Mouse (Mus musculus) spleen, postnatal 10 days (tissue): Measurements from ENCODE around the gene Adtrp.

Experiments used
- DNase-seq, 2 experiments: peaks; one replicate each; pipeline ENCODE4 v3.0.0; 2021 to 2022; ENCODE audit warnings: low spot score in 2 of 2

Gene Adtrp

GRCm38 (mm10) chr13:41779603-41780180, 67.8 kb downstream of the Adtrp start:
- DNase-seq, result no peak

GRCm38 (mm10) chr13:41773812-41774376, 73.6 kb downstream of the Adtrp start:
- DNase-seq, result no peak

DNA sequence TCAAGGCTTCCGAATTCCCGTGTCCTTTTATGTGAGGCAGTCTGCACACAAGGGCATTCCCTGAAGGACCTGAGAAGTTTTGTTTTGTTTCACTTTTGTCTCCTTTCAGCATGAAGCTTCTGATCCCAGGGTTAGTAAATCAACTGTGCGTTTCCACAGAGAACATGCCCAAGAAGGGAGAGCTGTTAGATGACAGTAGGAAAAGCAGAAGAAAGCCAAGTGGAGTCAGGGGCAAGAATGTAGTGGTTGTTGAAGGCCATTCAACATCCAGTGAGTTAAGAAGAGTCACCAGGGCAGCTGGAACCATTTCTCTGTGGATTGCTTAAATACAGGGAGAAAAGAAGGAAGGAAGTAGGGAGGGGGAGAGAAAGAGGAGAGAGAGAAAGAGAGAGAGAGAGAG, 76.4 kb downstream of the Adtrp start:
- DNase-seq, result no peak

- DNase-seq, result no peak
These were observed 79.5 kb downstream of the Adtrp start for GRCm38 (mm10) chr13:41767941-41768340.

GRCm38 (mm10) chr13:41761986-41762385, 85.5 kb downstream of the Adtrp start:
- DNase-seq, result no peak

- DNase-seq, result no peak
These were observed 87.0 kb downstream of the Adtrp start for GRCm38 (mm10) chr13:41760484-41760883.

GRCm38 (mm10) chr13:41758550-41759465, 88.7 kb downstream of the Adtrp start:
- DNase-seq, result no peak

DNA sequence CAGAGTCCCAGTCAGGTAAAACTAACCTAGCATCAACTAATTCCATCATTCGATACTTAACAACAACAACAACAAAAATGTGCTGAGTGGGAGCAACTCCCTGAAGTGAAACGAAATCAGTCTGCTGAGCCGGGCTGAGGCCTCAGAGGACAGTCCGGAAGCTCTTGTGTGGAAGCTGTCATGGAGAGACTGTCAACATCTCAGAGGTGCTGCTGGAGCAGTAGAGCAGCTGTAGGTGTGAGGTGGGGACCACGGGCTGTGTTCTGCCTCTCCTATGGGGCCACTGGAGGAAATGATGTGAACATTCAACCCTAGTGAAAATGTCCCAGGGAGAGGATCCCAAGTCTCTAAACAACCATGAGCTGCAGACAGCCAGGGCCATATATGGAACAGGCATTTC, 94.4 kb downstream of the Adtrp start:
- DNase-seq, result no peak

GRCm38 (mm10) chr13:41750481-41750880, 97.0 kb downstream of the Adtrp start:
- no peak for DNase-seq

DNA sequence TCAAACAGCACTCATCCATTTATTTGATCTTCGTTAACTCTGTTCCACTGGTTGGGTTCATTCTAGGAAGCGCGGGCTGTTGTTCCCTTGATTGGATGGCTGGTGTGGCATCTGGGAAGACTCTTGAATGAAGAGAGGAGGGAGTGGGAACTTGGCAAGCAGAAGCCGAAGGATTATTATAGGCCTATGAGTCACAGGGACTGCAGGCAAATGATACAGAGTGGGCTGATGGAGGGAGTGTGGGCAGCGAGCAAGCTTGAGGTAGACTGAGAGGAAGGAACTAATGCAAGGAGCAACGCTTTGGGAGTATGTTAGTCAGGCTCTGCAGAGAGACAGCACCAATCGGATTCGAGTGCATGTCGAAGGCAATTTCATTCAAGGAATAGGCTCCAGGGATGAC, 98.6 kb downstream of the Adtrp start:
- no peak for DNase-seq

GRCm38 (mm10) chr13:41747691-41748090, 99.8 kb downstream of the Adtrp start:
- no peak for DNase-seq

- no peak for DNase-seq
These were observed 100.4 kb downstream of the Adtrp start for GRCm38 (mm10) chr13:41746971-41747615.

DNA sequence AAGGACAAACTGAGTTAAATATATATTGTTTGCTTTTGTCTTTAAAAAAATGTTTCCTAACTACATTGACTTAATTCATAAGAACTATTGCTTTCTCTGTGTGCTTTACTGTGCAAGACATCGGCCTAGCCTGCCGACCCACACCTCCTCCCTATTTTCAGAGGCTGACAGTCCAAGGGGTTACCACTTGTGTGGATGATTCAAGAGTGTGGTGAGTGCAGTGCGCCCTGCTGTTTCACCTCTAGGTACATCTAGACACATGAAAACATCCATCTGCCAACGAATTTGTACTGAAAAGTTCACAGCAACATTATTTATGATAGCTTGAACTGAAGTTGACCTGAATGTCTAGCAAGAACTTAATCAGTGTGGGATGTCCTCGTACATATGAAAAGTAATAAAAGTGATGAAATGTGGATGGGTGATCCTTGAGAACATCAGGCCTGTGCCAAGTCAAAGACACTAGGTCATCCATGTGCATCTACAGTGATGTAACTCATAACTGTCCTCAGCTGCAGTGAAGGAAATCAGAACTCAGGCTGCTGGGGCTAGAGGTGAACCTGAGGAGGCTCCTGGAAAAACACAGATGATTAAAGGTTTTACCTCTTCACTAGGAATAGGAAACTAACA, 106.9 kb downstream of the Adtrp start:
- no peak for DNase-seq

- no peak for DNase-seq
These were observed 109.7 kb downstream of the Adtrp start for GRCm38 (mm10) chr13:41737628-41738309.

DNA sequence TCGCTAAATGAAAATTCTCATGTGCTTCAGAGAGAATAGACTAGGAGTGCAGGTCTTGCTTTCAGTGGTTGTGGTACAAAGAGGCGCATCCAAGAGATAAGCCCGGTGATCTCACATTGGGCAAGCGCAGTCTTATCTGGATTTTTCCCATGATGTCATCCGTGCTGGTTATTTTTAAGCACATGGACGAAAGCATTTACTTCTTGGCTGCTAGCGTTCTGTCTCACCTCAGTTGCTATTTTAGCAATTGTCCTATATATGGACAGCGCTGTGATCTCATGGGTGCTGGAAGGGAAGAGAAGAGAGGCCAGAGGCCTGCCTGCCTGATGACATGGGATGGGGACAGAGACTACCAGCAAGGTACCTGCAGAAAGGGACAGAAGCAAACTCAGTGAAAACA, 117.8 kb downstream of the Adtrp start:
- no peak for DNase-seq

GRCm38 (mm10) chr13:41727803-41728202, 119.7 kb downstream of the Adtrp start:
- no peak for DNase-seq

DNA sequence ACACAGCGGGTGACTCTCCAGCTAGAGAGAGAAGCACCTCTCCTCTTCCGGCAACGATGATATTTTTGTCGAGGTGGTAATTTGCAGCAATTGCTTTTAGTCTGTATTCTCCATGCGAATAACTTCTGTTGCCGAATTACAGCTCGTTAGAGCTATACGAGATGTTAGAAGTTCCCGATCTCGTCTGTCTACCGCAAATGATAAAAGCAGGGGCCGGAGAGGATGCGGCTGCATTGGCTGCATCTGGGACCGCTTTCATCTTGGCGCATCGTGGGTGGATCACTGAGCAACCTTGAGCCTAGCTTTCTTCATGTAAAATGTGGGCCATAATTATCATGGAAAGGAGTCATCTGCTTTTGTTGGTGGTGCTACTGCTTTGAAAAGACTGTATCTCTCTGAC, 128.2 kb downstream of the Adtrp start:
- no peak for DNase-seq

DNA sequence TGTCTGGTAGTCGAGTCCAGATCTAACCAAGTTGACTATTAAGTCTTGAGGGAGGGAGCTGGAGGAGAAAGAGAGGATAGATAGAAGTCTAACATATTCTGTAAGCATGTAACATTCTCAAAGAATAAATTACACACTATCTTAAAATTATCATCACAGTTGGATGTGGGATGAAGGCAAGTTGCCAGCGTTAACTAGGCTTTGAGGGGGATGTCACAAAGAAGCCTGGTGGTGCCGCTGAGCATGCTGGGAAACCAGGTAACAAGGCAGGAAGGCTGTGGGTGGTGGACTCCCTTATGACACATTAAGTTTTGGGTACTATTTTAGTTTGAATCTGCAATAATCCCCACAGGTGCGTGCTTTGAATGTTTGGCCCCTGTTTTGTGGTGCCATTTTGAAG, 129.4 kb downstream of the Adtrp start:
- DNase-seq, result no peak
